Mouse (Mus musculus) cerebellum, adult (tissue): ENCODE results near the gene Echs1.
A peak's percentile ranks its signal among the peaks of the same experiment; 100 is the strongest.

Source experiments
- ATAC-seq: cut with Nextera tagmentation; 2 replicates; pipeline ENCODE4 v1.9.2; 2017; ENCODE audit warnings: mild to moderate bottlenecking, moderate library complexity, mixed read lengths; ENCODE audit not compliant: insufficient number of reproducible peaks, low FRiP score, low TSS enrichment

The Echs1 gene

GRCm38 (mm10) chr7:140121338-140121910, 5.1 kb upstream of the Echs1 start:
- ATAC-seq: no peak

GRCm38 (mm10) chr7:140120484-140120883, 4.2 kb upstream of the Echs1 start:
- no peak for ATAC-seq

DNA sequence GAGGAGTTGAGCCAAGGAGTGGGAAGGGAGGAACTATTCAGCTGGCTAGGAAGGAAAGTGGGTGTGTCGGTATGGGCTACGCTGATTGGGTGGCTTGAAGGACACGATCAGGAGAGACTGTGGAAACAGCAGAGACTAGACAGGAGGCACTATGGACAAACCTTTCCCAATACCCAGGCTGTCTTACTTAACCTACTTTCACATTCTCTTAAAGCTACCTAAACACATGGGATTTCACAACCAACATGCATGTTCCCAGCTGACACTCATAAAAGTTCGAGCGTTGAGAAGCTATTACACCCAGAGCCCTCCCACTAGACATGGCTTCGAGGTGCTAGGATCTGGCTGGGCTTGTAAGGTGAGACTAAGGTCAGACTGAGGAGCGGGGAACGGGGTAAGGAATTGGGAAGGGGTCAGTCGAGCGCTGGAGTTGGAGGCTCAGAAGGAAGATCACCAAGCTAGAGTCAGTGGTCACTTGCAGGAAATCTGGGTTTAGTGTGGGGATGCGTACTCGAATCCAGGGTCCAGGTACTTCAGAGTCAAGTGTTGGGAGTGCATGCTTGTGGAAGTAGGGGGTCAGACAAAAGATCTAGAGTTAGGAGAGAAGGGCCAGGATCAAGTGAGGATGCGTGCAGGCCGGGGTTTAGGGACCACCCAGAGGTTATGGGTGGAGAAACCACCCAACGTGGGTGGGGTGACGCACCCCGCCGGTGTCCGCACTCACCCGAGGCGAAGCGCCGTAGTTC, 520 bp downstream of the Echs1 start, which contains the start of gene Paox:
Paox (plus strand) TSS at position 217 of the 746 bp plus-strand sequence.
- peak; percentile 57 for ATAC-seq

DNA sequence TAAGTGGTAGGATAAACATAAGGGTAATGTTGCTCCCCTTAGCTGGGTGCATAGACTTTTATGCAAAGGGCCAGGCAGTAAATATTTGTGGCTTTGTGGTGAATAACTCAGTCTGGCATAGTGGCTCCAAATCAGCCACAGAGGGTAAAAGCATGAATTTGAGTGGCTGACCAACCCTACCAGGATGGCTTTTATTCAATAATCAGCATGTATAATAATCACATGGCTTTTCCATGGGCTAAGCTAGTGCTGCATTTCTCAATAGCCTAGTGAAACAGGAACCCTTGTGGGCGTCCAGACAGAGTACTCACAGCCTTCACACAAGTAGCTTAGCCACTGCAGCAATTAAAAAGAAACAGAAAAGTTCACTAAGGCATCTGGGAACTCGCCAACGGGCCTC, 4.3 kb downstream of the Echs1 start:
- ATAC-seq: no peak

DNA sequence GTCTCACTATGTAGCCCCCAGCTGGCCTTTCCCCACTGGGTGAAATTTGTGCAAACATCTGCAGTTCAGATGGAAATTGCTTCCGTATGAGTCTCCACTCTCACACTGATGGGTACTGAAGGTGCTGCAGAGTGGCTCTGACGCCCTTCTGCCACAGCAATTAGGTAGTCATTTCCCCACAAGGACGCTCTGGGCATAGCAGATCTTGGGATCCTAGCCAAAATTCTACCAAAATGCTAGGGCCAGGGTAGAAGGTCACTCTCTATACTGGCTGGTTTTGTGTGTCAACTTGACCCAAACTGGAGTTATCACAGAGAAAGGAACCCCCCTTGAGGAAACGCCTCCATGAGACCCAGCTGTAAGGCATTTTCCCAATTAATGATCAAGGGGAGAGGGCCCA, 12.3 kb downstream of the Echs1 start:
- no peak for ATAC-seq

GRCm38 (mm10) chr7:140101993-140102860, 14.0 kb downstream of the Echs1 start, which contains the start of gene Fuom:
Fuom (minus strand) TSS chr7:140102441.
- peak; percentile 87 for ATAC-seq

GRCm38 (mm10) chr7:140101498-140101897, 14.8 kb downstream of the Echs1 start:
- ATAC-seq: peak; percentile 46; the same call in 1 of the 2 replicates

GRCm38 (mm10) chr7:140098466-140098865, 17.8 kb downstream of the Echs1 start:
- no peak for ATAC-seq

- no peak for ATAC-seq
Observed at GRCm38 (mm10) chr7:140096055-140096454, 20.2 kb downstream of the Echs1 start.

GRCm38 (mm10) chr7:140095556-140095955, 20.7 kb downstream of the Echs1 start:
- no peak for ATAC-seq

GRCm38 (mm10) chr7:140094954-140095353, 21.3 kb downstream of the Echs1 start:
- ATAC-seq: no peak

DNA sequence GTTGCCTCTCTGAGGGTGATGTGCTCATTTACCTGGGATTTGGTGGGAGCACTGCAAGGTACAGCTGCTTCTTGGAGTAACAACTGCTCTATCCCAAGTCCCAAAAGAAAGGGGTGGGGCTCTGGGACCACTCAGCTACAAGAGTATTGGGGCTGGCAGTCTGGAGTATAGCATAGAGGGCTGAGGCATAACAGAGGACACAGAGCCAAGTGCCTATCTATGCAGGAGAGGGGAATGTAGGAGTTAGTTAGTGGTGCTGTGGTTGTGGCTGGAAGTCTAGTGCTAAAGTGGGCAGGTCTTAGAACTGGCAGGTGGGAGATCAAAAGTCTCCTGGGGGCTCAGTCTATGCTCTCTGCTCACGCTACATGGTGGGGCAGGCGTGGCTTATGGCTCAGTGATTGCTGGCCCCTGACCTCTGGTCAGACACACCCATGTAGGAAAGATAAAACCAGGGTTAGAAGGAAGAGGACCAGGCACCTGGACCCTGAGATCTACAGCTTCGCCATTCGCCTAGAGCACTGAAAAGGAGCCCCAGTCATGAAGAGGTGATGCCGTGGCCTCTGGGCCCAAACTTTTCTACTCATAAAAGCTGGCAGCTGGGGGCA, 23.2 kb downstream of the Echs1 start, which contains the start of gene Prap1:
Prap1 (plus strand) TSS at position 472 of the 605 bp plus-strand sequence.
- no peak for ATAC-seq

DNA sequence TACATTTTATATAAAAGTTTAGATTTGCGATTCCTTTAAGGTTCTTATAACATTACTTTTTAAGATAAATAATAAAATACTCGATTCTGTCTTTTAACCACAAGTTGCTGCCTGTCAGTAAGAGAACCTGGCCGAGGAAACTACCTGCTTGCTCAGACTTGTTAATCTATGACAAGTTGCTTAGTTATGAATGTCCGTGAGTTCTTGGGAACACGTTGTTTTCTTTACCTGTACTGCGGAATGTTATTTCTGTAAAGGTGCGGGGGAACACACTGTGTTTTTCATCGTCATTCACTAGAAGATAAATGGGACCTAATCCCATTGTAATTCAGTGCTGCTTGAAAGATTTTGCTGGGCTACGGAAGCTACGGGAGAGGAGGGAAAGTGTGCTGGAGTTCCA, 25.7 kb downstream of the Echs1 start:
- no peak for ATAC-seq

DNA sequence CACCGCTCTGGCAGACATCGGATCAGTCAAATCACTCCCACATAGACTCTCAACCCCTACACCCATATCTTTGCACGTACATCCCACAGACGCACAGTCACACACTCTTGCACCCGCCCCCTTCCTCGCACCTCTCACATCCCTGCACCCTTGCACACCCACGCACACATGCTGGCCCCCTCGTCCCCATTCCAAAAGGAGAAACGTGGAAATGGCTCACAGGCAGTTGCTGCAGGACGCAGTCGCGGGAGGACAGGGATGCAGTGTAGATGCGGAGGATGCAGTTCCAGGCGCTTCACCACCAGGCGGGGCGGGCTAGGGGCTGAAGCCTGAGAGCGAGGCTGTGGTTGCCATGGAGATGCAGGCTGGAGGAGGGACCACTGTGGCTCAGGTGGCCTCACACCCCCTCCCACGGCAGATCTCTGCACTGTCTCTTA, 34.0 kb downstream of the Echs1 start, which contains the start of gene Caly:
Caly (minus strand) TSS at position 307 of the 437 bp plus-strand sequence.
- peak; percentile 84 for ATAC-seq

GRCm38 (mm10) chr7:140081408-140082241, 34.7 kb downstream of the Echs1 start:
- 0 out of 2 replicates have a peak, but pooled peaks have one; percentile 13 for ATAC-seq

DNA sequence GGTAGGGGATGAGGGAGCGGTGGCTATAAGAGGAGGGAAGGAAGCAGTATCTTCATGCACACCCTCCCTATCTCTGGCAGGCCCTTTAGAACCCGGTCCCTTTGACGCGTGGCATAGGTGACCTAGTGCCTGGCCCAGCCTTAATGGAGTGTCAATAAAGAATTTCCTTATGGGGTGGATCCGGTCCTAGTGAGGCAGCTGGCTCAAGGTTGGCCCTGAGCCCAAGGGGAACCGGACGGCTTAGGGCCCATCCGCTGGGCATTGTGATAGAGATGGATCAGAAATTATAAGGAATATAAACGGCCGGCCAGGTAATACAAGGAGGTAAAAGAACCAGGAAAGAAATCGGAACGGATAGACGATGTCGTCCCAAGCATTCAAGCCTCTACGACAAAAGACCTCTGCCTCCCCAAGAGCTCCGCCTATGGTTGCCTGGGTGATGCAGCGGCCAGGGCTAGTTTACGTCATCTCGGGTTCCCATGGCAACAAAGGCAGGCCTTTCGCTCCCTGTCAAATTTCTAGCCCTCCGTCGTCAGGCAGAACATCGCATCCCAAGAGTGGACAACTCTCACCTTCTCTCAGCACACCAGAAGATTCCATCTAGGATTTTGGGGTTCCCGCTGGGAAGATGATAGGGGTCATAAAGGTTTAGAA, 35.6 kb downstream of the Echs1 start:
- peak; percentile 85 for ATAC-seq

- ATAC-seq: no peak
Observed at GRCm38 (mm10) chr7:140078711-140079110, 37.6 kb downstream of the Echs1 start.

DNA sequence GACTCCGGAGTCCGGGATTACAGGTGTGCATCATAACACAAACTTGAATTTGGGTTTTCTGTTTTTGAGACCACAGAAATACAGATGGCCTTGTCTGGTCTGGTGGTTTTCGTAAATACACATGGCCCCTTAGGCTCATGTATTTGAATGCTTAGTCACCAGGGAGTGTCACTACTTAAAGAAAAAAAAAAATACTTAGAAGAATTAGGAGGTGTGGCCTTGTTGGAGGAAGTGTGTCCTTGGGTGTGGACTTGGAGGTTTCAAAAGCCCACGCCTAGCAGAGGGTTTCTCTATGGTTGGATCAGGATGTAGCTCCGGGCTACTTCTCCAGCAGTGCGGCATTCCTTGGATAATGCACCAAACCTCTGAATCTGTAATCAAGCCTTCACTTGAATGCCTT, 38.6 kb downstream of the Echs1 start:
- ATAC-seq: no peak
